ENCODE assay signal across 8 mouse cellular contexts in genomic region chr17:32117287-32117871, GRCm38 (mm10). TPM values are rescaled to one million over a fixed set of nuclear protein-coding genes. Genes with fewer than 3 reads are reported as not detected.
DNase-seq lines count a peak whose midpoint lies in the region; ATAC-seq and TF ChIP-seq lines count a peak whose summit lies in the region.

No protein-coding gene starts in this region.

- 45% methylated on average over 4 of the region's 5 CpGs for WGBS in heart, embryonic 11.5 days (ENCODE audit: insufficient replicate concordance)
- WGBS in limb, embryonic 13.5 days, result 26% methylated on average over 5 of the region's 5 CpGs
- whole genome bisulfite sequencing in olfactory bulb, adult 2 months, result 41% methylated on average over 5 of the region's 5 CpGs

- no peaks in the 10 kb centered on the region for H3K27me3 ChIP-seq in erythroblast, embryonic 14.5 days (ENCODE audit: control insufficient read depth)
- H3K27me3 ChIP-seq in heart, embryonic 11.5 days (ENCODE audit: control insufficient read depth, insufficient read depth, low read length), result 0 out of 2 replicates have a peak, but pooled peaks cover 4% of the 10 kb centered on the region
- peaks cover 29% of the 10 kb centered on the region for H3K27me3 ChIP-seq in limb, embryonic 13.5 days

- H3K9me3 ChIP-seq in erythroblast, embryonic 14.5 days (ENCODE audit: control insufficient read depth, low read length), result no peaks in the 10 kb centered on the region
- H3K9me3 ChIP-seq in heart, embryonic 11.5 days (replicated peaks; ENCODE audit: control insufficient read depth, low read length), result no peaks in the 10 kb centered on the region
- H3K9me3 ChIP-seq in limb, embryonic 13.5 days, result no peaks in the 10 kb centered on the region

- TF ChIP-seq POLR2A in olfactory bulb, adult 2 months (IDR thresholded peaks at IDR 0.05; ENCODE audit: insufficient read depth, low read depth, low read length), result no peak

- H3K4me3 ChIP-seq in erythroblast, embryonic 14.5 days (replicated peaks), result peak overlapping the region; percentile 45
- H3K4me3 ChIP-seq in heart, embryonic 11.5 days (ENCODE audit: low read depth, low read length), result no peak overlapping the region
- H3K4me3 ChIP-seq in limb, embryonic 13.5 days, result no peak overlapping the region
- H3K4me3 ChIP-seq in olfactory bulb, adult 2 months (ENCODE audit: insufficient read depth, low read depth, low read length), result no peak overlapping the region

- peak; percentile 83 for DNase-seq in adrenal gland, adult 8-10 months
- no peak for DNase-seq in embryo, embryonic 9.5 days (ENCODE audit: extremely low spot score)

- H3K4me2 ChIP-seq in heart, embryonic 11.5 days, result peak overlapping the region; percentile 19
- H3K4me2 ChIP-seq in limb, embryonic 13.5 days (replicated peaks), result peak overlapping the region; percentile 58

- H3K4me1 ChIP-seq in erythroblast, embryonic 14.5 days (ENCODE audit: control insufficient read depth), result peaks cover 92% of the 10 kb centered on the region
- H3K4me1 ChIP-seq in heart, embryonic 11.5 days (ENCODE audit: control insufficient read depth, insufficient read depth, low read length), result peaks cover 22% of the 10 kb centered on the region
- peaks cover 33% of the 10 kb centered on the region for H3K4me1 ChIP-seq in limb, embryonic 13.5 days
- peaks cover 47% of the 10 kb centered on the region for H3K4me1 ChIP-seq in olfactory bulb, adult 2 months (ENCODE audit: control insufficient read depth, insufficient read depth, low read length)

- no peak for TF ChIP-seq CTCF in olfactory bulb, adult 2 months (IDR thresholded peaks at IDR 0.05; ENCODE audit: insufficient read depth, low read depth, low read length)

- H3K27ac ChIP-seq in heart, embryonic 11.5 days (ENCODE audit: low read depth, low read length), result no peak overlapping the region
- no peak overlapping the region for H3K27ac ChIP-seq in limb, embryonic 13.5 days
- peak overlapping the region; percentile 49 for H3K27ac ChIP-seq in olfactory bulb, adult 2 months (ENCODE audit: insufficient read depth, low read depth, low read length)

- ATAC-seq in erythroblast, adult 5-6 weeks (replicated peaks; ENCODE audit: low FRiP score, poor library complexity, severe bottlenecking), result no peak; the same call in 1 of the 2 replicates
- ATAC-seq in heart, embryonic 11.5 days (replicated peaks; ENCODE audit: insufficient number of reproducible peaks, low FRiP score, low TSS enrichment), result no peak
- ATAC-seq in limb, embryonic 13.5 days (ENCODE audit: low FRiP score, low read depth), result no peak
- no peak for ATAC-seq in frontal cortex, adult (ENCODE audit: low TSS enrichment)

- H3K36me3 ChIP-seq in erythroblast, embryonic 14.5 days (ENCODE audit: control insufficient read depth), result peaks cover 50% of the 10 kb centered on the region
- H3K36me3 ChIP-seq in heart, embryonic 11.5 days (ENCODE audit: control insufficient read depth, insufficient read depth, low read length), result peaks cover 5% of the 10 kb centered on the region; the same call in 1 of the 2 replicates
- peaks cover 21% of the 10 kb centered on the region for H3K36me3 ChIP-seq in limb, embryonic 13.5 days

- H3K9ac ChIP-seq in heart, embryonic 11.5 days (ENCODE audit: low read depth, low read length), result no peak overlapping the region
- H3K9ac ChIP-seq in limb, embryonic 13.5 days, result peak overlapping the region; percentile 25; the same call in 1 of the 2 replicates

RNA-seq across cellular contexts. Expression of gene Notch3, which starts 49.3 kb away (rescaled TPM):
- polyA plus RNA-seq in erythroblast, embryonic 14.5 days (2012), result 0.01 TPM in 1 of 2 replicates, not detected in the other
- total RNA-seq in erythroblast, adult 5-6 weeks (2015; ENCODE audit: low replicate concordance), result not detected in 2 replicates
- total RNA-seq in erythroblast, adult 5-6 weeks (2017; ENCODE audit: low replicate concordance), result 0.09 and 0.14 TPM in 2 replicates
- 10 to 100 TPM in 1 of 4 experiments, 1 to 10 TPM in 3; 5.7 to 10.7 (median 7.3) TPM for total RNA-seq in adrenal gland, adult 8-10 months (2022)
- 6.8 and 6.9 TPM in 2 replicates for polyA plus RNA-seq in heart, embryonic 11.5 days (2014; fragmentation: Nextera tagmentation; extraction: Ambion mirVana)
- polyA plus RNA-seq in limb, embryonic 13.5 days (2015; fragmentation: Nextera tagmentation; extraction: Ambion mirVana), result 14.9 and 16.9 TPM in 2 replicates
- not detected in 2 replicates for polyA plus RNA-seq in olfactory bulb, adult 2 months (2012; ENCODE audit: insufficient read depth, insufficient read length, low replicate concordance, missing spikeins)
